Mouse (Mus musculus) neural tube, embryonic 15.5 days (tissue): ENCODE measurements at regions not wholly inside any gene's neighbourhood (a gene's known extent, or its start where the extent isn't known, plus 50 kb on each side); places are given as distances from the start of the nearest gene placed in this dataset.

Experiments used
- ATAC-seq: fragments of 200-750 bp; cut with Nextera tagmentation; 2 replicates; pipeline ENCODE4 v1.8.0; 2017; ENCODE audit warnings: mild to moderate bottlenecking, moderate TSS enrichment, moderate library complexity; ENCODE audit not compliant: low FRiP score
- H3K27ac ChIP-seq: fragments of 300-500 bp; sonication (generic); replicated peaks from 2 replicates; pipeline ENCODE4 v1.5.1; 2015; ENCODE audit warnings: mild to moderate bottlenecking, inconsistent platforms
- H3K27me3 ChIP-seq: fragments of 300-500 bp; sonication (generic); replicated peaks from 2 replicates; pipeline ENCODE4 v1.6.1; 2015; ENCODE audit warnings: inconsistent platforms
- H3K36me3 ChIP-seq: fragments of 300-500 bp; sonication (generic); 2 replicates; pipeline ENCODE4 v1.6.1; 2015; ENCODE audit warnings: inconsistent platforms
- H3K4me1 ChIP-seq: fragments of 300-500 bp; sonication (generic); 2 replicates; pipeline ENCODE4 v1.6.1; 2015; ENCODE audit warnings: inconsistent platforms
- H3K4me2 ChIP-seq: fragments of 300-500 bp; sonication (generic); 2 replicates; pipeline ENCODE4 v1.6.1; 2015; ENCODE audit warnings: inconsistent platforms, mild to moderate bottlenecking, moderate library complexity
- H3K4me3 ChIP-seq: fragments of 300-500 bp; sonication (generic); replicated peaks from 2 replicates; pipeline ENCODE4 v1.5.1; 2015; ENCODE audit warnings: mild to moderate bottlenecking, inconsistent platforms
- H3K9ac ChIP-seq: fragments of 300-500 bp; sonication (generic); replicated peaks from 2 replicates; pipeline ENCODE4 v1.6.1; 2015; ENCODE audit warnings: mild to moderate bottlenecking, inconsistent platforms
- H3K9me3 ChIP-seq: fragments of 300-500 bp; sonication (generic); replicated peaks from 2 replicates; pipeline ENCODE4 v1.6.1; 2016; ENCODE audit warnings: inconsistent platforms
- WGBS: fragments of 180-500 bp; shearing (Covaris S2); methylation state at CpG from one replicate; pipeline ENCODE4 v1.1.7; 2015; ENCODE audit warnings: mixed read lengths; 5-methylcytosine and 5-hydroxymethylcytosine counted together

DNA sequence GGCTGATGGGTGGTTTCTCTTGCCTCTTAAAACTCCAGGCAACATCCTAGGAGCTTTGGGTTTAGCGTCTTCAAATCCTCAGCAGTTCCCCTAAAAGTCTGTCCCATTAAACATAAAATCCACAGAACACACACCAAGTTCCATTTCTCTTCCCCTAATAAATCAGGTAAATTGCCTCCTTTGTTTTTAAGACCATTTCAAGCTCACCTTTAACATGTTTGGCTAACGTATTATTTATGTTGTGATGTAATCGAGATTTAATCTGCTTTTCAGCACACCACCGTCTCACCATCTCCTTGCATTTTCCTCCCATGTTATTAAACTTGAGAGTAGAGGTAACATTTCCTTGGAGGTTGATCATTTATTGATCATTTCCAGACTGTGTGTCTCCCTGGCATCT, 286.6 kb upstream of the Nfe2l3 start:
- no peak for ATAC-seq

DNA sequence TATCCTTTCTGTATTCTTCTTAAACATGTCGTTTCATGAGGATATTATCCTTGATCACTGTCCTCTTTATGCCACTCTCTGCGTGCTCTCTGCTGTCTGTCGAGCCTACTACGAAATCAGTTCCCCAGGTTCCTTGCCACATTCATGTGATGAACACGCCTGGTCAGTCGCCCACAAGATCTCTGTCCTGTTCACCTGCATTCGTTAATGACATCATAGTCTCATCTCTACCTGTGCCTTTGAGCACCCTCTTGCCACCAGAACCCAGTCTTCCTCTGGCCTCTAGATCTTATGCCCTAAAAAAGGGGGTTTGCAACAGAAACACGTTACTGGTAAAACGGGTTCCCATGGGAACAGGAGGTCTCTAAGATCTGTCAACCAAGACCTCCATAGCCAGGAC, 283.6 kb upstream of the Nfe2l3 start:
- Histone ChIP-seq H3K4me3 (no peak overlapping the region), H3K4me2 (no peak overlapping the region), H3K4me1 (no peaks in the 10 kb centered on the region), H3K27me3 (no peaks in the 10 kb centered on the region), H3K36me3 (no peaks in the 10 kb centered on the region), H3K27ac (no peak overlapping the region), H3K9me3 (no peaks in the 10 kb centered on the region), H3K9ac (no peak overlapping the region)
- no peak for ATAC-seq
- WGBS: 87% methylated on average over 9 of the region's 9 CpGs

More for the DNA sequence above, 286.6 kb upstream of the Nfe2l3 start:
- H3K9ac ChIP-seq: no peak overlapping the region
- H3K9me3 ChIP-seq: no peaks in the 10 kb centered on the region
- no peaks in the 10 kb centered on the region for H3K27me3 ChIP-seq
- no peak overlapping the region for H3K4me3 ChIP-seq
- WGBS: 78% methylated on average over 4 of the region's 4 CpGs
- no peaks in the 10 kb centered on the region for H3K36me3 ChIP-seq
- H3K4me2 ChIP-seq: no peak overlapping the region
- no peaks in the 10 kb centered on the region for H3K4me1 ChIP-seq
- no peak overlapping the region for H3K27ac ChIP-seq

DNA sequence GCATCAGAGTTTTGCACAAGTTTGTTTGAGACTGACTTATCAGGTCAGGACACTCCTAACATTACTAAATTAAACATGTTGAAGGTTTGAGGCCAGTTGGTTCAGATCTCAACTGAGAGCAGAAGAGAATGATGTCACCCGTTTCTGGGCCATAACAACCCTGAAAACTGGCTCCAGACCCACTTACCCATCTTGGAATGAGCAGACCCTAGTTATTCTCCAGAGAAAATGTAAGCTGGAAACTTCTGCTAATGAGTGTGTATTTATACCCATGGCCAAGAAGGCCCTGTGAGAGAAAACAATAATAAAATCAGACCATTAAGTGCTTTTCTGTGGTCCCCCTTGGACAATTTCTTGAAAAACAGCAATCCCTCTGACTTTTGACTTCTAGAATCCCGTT, 282.4 kb upstream of the Nfe2l3 start:
- no peak for ATAC-seq
- H3K27me3 ChIP-seq: no peaks in the 10 kb centered on the region
- H3K36me3 ChIP-seq: no peaks in the 10 kb centered on the region
- H3K4me2 ChIP-seq: no peak overlapping the region
- 85% methylated on average over 2 of the region's 2 CpGs for whole genome bisulfite sequencing
- no peaks in the 10 kb centered on the region for H3K9me3 ChIP-seq
- H3K9ac ChIP-seq: no peak overlapping the region
- no peak overlapping the region for H3K27ac ChIP-seq
- H3K4me1 ChIP-seq: no peaks in the 10 kb centered on the region; the same call in 1 of the 2 replicates
- H3K4me3 ChIP-seq: no peak overlapping the region

DNA sequence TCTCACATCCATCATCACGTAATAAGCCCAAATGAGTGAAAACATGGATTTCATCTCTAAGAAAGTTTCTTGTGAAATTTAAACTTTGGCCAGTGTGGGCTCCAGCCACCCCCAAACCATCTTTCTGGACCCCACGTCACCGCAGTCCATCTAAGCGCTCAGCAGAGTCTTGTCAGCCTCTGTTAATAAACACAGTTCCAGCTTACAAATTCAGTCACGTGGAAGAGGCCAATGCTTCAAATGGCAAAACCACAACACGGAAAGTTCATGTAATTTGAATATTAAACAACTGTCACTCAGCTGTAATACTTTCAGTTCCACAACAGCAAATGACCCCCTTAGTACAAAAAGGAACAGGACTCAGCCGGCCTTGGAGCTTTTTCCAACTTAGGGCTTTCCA, 282.0 kb upstream of the Nfe2l3 start:
- ATAC-seq: no peak
- no peak overlapping the region for H3K27ac ChIP-seq
- no peak overlapping the region for H3K4me3 ChIP-seq
- no peaks in the 10 kb centered on the region for H3K27me3 ChIP-seq
- no peaks in the 10 kb centered on the region for H3K36me3 ChIP-seq
- no peak overlapping the region for H3K4me2 ChIP-seq
- H3K9ac ChIP-seq: no peak overlapping the region
- H3K4me1 ChIP-seq: no peaks in the 10 kb centered on the region; the same call in 1 of the 2 replicates
- WGBS: 92% methylated on average over 7 of the region's 7 CpGs
- no peaks in the 10 kb centered on the region for H3K9me3 ChIP-seq

DNA sequence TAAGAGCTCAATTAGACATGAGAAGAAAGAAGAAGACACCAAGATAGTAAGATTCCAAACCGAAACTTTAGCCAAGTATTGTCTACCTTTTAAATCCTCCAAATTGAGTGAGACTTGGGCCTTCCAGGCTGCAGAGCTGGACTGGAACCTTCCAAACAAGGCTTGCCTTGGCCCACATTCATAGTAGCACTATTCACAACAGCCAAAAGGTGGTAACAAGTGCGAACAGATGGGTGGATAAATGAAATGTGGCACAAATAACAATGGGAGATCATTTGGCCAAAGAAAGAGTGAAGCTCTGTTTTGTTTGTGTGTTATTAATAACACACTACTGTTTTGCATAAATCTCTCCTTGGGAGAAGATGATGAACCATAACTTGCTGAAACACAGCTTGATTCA, 281.6 kb upstream of the Nfe2l3 start:
- no peaks in the 10 kb centered on the region; the same call in 1 of the 2 replicates for H3K4me1 ChIP-seq
- no peaks in the 10 kb centered on the region for H3K36me3 ChIP-seq
- ATAC-seq: no peak
- H3K9me3 ChIP-seq: no peaks in the 10 kb centered on the region
- 81% methylated on average over 2 of the region's 2 CpGs for WGBS
- H3K4me2 ChIP-seq: no peak overlapping the region
- no peak overlapping the region for H3K4me3 ChIP-seq
- no peak overlapping the region for H3K9ac ChIP-seq
- no peak overlapping the region for H3K27ac ChIP-seq
- H3K27me3 ChIP-seq: no peaks in the 10 kb centered on the region

DNA sequence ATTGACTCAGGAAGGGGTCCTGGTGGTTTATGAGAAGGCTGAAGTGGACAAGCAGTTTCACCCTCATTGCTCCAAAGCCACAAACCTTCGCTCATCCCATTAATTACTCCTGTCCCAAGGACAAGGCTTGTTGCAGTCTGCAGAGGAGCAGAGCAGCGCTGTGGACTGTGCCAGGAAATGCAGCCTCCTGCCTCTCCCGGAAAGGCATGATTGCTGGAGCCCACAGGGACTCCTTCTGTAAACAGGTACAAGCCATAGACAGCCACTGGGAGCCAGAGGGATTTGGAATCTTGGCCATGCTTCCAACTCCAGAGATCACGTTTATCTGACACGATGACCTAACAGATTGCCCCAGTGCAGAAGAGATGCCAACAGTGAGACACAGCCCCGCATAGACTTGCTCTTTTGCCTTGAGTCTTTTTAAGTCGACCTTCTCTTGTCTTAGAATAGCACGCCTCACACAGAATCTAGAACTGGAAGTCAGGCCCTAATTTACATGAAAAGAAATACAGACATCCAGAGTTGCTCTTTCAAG, 275.6 kb upstream of the Nfe2l3 start:
- WGBS: 52% methylated on average over 8 of the region's 8 CpGs
- H3K4me2 ChIP-seq: no peak overlapping the region
- no peak overlapping the region for H3K9ac ChIP-seq
- no peaks in the 10 kb centered on the region for H3K9me3 ChIP-seq
- H3K4me1 ChIP-seq: peaks cover 4% of the 10 kb centered on the region
- ATAC-seq: no peak
- H3K27me3 ChIP-seq: no peaks in the 10 kb centered on the region
- H3K36me3 ChIP-seq: no peaks in the 10 kb centered on the region
- H3K4me3 ChIP-seq: no peak overlapping the region
- H3K27ac ChIP-seq: no peak overlapping the region

DNA sequence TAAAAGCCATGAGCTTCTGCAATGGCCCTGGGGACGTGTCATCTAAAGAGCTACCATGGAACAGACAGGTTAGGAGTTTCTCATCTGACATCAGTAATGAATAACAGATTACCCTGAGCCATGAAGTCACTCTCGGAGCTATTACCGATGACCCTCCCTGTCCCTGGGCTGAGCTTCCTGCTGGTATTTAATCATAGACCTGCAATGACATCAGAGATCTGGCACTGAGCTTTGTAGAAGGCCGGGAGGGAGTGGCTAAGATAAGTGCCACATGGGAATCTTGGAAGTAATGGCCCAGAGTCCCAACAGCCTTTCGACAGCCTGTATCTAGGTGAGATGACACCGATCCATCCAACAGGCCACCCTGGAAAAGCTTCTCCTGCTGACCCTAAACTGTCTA, 271.3 kb upstream of the Nfe2l3 start:
- 89% methylated on average over 6 of the region's 6 CpGs for WGBS
- Histone ChIP-seq H3K4me3 (no peak overlapping the region), H3K9ac (no peak overlapping the region), H3K27ac (no peak overlapping the region), H3K36me3 (no peaks in the 10 kb centered on the region), H3K4me1 (peaks cover 4% of the 10 kb centered on the region), H3K27me3 (no peaks in the 10 kb centered on the region; the same call in 1 of the 2 replicates), H3K9me3 (no peaks in the 10 kb centered on the region), H3K4me2 (no peak overlapping the region)
- no peak for ATAC-seq

DNA sequence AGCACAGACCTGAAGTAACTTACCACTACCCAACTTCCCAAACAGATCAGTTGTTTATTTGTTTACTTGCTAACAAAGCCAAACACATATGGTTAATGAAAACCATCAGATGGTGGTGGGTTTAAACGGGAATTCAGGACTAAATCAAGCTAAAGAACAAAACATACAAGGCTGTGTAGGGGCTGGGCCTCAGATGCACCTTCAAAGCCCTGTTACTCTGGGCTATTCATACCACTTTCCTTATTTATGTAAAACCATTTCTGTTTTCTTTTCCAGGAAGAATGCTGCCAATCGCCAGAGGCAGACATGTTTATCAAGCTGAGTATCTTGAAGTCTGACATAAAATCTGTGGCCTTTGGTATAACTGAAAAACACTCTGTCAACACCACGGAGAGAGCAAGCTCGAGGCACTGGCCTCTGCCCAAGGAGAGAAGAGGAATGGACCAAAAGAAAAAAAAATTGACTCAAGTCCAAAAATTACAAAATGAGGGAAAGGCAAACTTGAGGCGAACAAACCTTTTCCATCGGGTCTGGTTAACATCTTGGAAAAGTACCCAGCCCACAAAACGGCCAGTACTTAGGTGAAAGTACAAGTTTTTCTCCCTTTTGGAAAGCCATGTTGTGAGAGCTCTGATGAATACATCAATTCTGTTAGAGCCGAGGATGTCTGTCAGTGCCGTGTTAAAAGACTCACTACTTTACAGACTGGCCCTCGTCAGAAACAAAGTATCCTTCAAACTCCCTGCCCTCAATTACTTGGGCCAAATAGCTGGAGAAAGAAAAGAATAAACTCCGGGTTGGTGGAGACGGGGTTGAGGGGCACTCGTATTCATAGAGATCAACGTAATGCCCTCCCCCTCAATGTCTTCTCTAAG, 270.0 kb upstream of the Nfe2l3 start:
- Histone ChIP-seq H3K36me3 (no peaks in the 10 kb centered on the region), H3K4me3 (no peak overlapping the region), H3K9me3 (no peaks in the 10 kb centered on the region), H3K27ac (peak overlapping the region; percentile 41; the same call in 1 of the 2 replicates), H3K9ac (no peak overlapping the region), H3K4me2 (no peak overlapping the region), H3K27me3 (no peaks in the 10 kb centered on the region; the same call in 1 of the 2 replicates), H3K4me1 (no peaks in the 10 kb centered on the region; the same call in none of the 2 replicates)
- 66% methylated on average over 14 of the region's 14 CpGs for WGBS
- ATAC-seq: no peak

DNA sequence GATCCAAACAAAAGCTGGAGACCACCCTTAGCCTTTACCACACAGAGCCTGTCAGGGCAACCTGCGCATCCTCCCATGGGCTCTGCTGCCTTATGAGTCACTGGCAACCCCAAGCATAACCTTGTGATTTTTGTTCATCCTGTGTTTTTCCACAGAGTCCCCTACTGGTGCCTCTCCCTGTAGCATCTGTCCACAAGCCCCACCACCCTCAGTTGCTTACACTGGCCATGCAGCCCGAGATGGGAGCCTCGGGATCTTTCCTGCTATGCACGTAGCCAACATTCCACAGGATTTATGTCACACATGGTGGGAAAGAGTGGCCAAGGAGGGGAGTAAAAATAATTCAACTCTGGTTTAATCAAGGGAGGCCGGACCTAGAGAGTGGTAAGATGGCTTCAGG, 269.2 kb upstream of the Nfe2l3 start:
- Histone ChIP-seq H3K27me3 (no peaks in the 10 kb centered on the region; the same call in 1 of the 2 replicates), H3K9me3 (no peaks in the 10 kb centered on the region), H3K9ac (no peak overlapping the region), H3K27ac (peak overlapping the region; percentile 41; the same call in 1 of the 2 replicates), H3K36me3 (no peaks in the 10 kb centered on the region), H3K4me2 (no peak overlapping the region), H3K4me1 (peaks cover 1% of the 10 kb centered on the region; the same call in 1 of the 2 replicates), H3K4me3 (no peak overlapping the region)
- 61% methylated on average over 5 of the region's 5 CpGs for WGBS
- ATAC-seq: no peak

DNA sequence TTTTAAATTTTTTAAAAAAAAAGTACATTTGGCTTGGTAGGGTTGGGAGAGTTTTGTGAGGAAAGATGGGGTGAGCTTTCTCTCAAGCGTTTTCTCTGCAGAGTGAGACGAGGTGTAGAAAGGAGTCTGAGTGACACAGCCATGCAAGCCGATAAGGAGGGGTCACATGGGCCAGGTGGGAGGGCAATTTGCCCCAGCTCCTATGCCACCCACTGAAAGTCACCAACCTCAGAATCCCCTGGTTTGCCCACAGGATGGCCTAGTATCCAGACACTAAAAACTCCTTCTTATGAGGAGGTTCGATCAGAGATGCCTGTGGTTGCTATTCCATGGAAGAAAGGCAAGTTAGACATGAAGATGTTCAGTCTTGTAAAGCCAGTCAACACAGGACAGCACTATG, 268.6 kb upstream of the Nfe2l3 start:
- Histone ChIP-seq H3K9ac (no peak overlapping the region), H3K9me3 (no peaks in the 10 kb centered on the region), H3K27me3 (peaks cover 2% of the 10 kb centered on the region; the same call in 1 of the 2 replicates), H3K4me3 (no peak overlapping the region), H3K27ac (no peak overlapping the region), H3K36me3 (no peaks in the 10 kb centered on the region), H3K4me1 (peaks cover 7% of the 10 kb centered on the region), H3K4me2 (no peak overlapping the region)
- 93% methylated on average over 4 of the region's 4 CpGs for WGBS
- ATAC-seq: no peak

DNA sequence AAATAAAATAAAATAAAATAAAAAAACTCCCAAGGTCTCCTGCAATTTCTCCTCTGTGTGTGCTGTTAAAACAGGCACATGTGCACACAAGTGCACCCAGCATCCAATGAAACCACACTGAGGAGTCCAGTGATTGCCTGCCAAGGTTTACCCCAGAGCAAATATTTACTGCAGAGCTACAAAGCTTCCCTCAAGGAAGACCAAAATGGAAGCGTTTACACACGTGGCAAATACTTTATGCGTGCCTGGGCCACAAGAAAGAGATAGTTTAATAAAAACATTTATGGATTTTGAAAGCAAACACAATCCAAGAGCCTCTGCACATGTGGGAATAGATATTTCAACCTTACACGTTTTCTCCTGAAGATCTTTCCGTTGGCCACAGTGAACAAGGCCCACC, 265.4 kb upstream of the Nfe2l3 start:
- Histone ChIP-seq H3K4me3 (no peak overlapping the region), H3K36me3 (no peaks in the 10 kb centered on the region), H3K4me2 (no peak overlapping the region), H3K9me3 (no peaks in the 10 kb centered on the region), H3K9ac (no peak overlapping the region), H3K27ac (no peak overlapping the region), H3K4me1 (peaks cover 25% of the 10 kb centered on the region), H3K27me3 (peaks cover 3% of the 10 kb centered on the region; the same call in 1 of the 2 replicates)
- ATAC-seq: no peak
- 55% methylated on average over 5 of the region's 5 CpGs for WGBS

DNA sequence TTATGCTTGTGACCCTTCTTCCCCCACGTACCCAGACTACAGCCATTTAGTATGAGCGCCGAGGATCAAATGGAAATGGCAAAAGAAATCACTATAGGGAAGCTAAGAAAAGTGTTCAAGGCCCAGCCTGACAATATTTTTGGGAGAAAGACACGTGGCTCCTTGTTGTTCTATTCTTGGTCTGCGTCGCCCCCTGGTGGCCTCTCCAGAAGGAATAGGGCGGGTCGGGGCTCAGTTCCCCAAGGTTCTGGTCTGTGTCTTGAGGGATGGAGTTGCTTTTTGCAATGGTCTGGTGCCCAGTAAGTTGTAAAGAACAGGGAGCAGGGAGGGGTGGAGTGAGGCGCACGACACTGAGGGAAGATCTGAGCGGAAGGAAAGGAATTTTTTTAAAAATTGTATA, 264.4 kb upstream of the Nfe2l3 start:
- H3K9ac ChIP-seq: no peak overlapping the region
- no peak overlapping the region for H3K4me3 ChIP-seq
- H3K27ac ChIP-seq: no peak overlapping the region
- 2% methylated on average over 11 of the region's 11 CpGs for WGBS
- H3K4me2 ChIP-seq: peak overlapping the region; percentile 62
- ATAC-seq: no peak
- H3K27me3 ChIP-seq: peaks cover 3% of the 10 kb centered on the region; the same call in 1 of the 2 replicates
- peaks cover 30% of the 10 kb centered on the region for H3K4me1 ChIP-seq
- no peaks in the 10 kb centered on the region for H3K9me3 ChIP-seq
- H3K36me3 ChIP-seq: no peaks in the 10 kb centered on the region
